Mouse (Mus musculus): Measurements from ENCODE around the gene Ttc41.

Gene Ttc41

GRCm38 (mm10) chr10:86783561-86783960 is 78.0 kb downstream of the Ttc41 start:
- no peak for DNase-seq (ENCODE audit: low read depth, low spot score)

- no peak for DNase-seq (ENCODE audit: low read depth, low spot score)
Measured at GRCm38 (mm10) chr10:86784126-86784675, 78.6 kb downstream of the Ttc41 start.

DNA sequence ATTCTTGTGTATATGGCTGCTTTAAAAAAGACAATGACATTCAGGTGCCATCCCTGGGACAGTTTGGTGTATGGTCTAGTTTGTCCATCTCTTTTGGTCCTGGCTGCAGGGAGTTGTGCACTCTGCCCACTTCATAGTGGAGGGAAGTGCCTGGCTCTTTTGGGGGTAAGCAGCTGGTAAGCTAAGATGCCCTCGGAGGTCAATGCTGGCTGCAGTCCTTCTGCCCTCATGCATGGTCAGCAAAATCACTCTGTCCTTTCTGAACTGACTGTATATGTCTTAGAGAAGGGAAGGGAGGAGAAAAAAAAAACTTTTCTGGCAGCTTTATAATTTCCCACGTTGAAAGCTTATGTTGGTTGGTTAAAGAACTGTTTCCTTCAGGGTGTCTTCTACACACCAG is 79.8 kb downstream of the Ttc41 start:
- DNase-seq (ENCODE audit: low read depth, low spot score): no peak

DNA sequence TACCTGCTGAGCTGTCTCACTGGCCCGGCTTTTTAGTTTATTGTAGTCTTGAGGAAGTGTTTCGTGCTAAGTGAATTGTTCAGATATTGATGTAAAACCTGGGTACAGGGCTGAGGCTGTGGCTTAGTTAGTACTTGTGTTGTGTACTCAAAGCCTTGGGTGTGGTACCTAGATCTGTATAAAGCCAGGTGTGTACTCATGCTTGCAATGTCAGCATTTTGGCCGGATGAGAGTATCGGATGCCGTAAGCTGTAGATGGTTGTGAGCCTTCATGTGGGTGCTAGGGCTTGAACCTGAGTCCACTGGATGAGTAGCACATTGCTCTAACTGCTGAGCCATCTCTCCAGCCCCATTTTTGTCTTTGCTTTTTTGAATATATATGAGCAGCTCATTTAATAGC is 80.5 kb downstream of the Ttc41 start:
- no peak for DNase-seq (ENCODE audit: low read depth, low spot score)

DNA sequence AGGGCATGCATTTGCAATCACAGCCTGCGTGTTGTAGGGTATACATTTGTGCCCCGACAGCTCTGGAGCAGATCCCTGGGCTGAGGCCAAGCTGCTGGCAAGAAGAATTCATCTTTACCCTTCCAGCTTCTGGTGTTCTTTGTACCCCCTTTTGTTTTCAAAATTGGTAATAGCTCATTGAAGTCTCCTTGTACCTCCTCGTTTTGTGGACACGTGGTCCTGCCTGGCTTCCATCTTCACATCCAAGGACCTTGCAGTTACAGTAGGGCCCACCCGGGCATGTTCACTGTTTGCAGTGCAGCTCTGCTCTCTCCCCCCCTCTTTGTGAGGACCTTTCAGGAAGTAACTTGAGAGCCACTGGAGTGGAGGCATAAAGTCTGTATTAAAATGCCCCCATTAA is 82.6 kb downstream of the Ttc41 start:
- DNase-seq (ENCODE audit: low read depth, low spot score): peak; percentile 39

- peak; percentile 60 for DNase-seq (ENCODE audit: low read depth, low spot score)
Measured at GRCm38 (mm10) chr10:86789146-86789672, 83.6 kb downstream of the Ttc41 start.

GRCm38 (mm10) chr10:86791507-86792184 is 86.0 kb downstream of the Ttc41 start:
- DNase-seq (ENCODE audit: low read depth, low spot score): no peak

- DNase-seq (ENCODE audit: low read depth, low spot score): no peak
Measured at GRCm38 (mm10) chr10:86793509-86793951, 87.9 kb downstream of the Ttc41 start.

DNA sequence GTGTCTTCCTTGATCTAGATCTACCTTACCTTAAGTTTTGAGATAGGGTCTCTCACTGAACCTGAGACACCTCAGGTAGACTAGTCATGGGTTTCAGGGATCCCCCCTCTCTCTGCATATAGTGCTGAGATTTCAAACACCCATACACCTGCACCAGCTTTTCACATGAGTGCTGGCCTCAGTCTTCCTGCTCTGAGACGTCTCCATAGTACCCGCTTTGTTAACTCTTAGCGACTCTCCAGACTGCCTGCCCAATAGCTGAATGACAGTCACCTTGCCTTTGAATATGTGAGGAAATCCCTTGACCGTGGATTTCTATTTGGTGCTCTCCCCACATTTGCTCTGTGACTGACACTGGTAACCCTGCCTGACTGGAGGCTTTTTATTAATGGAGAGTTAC is 88.6 kb downstream of the Ttc41 start:
- DNase-seq (ENCODE audit: low read depth, low spot score): no peak

- peak; percentile 72 for DNase-seq (ENCODE audit: low read depth, low spot score)
Measured at GRCm38 (mm10) chr10:86794794-86795535, 89.4 kb downstream of the Ttc41 start.

- no peak for DNase-seq (ENCODE audit: low read depth, low spot score)
Measured at GRCm38 (mm10) chr10:86796073-86796741, 90.6 kb downstream of the Ttc41 start.

GRCm38 (mm10) chr10:86807362-86807761 is 101.8 kb downstream of the Ttc41 start:
- DNase-seq (ENCODE audit: low read depth, low spot score): no peak

GRCm38 (mm10) chr10:86808013-86808758 is 102.6 kb downstream of the Ttc41 start:
- DNase-seq (ENCODE audit: low read depth, low spot score): peak; percentile 53

DNA sequence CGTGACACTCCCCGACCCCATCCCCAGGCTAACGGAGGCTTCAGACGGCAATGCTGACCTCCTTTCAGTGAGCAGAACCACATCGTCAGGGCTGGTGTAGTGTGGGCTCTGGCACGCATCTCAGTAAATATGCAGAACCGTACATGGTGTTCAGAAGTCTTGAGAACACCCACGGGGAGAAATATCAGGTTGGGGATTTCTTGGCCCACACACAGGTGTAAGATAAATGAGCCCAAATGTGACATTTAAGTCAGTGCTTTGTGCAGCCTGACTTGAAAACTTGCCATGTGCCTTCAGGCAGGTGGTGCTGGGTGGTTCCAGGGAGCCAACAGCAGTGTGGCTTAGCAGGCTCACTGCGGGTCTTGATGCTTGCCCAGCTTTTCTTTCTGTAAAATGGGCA is 104.4 kb downstream of the Ttc41 start:
- DNase-seq (ENCODE audit: low read depth, low spot score): peak; percentile 83

DNA sequence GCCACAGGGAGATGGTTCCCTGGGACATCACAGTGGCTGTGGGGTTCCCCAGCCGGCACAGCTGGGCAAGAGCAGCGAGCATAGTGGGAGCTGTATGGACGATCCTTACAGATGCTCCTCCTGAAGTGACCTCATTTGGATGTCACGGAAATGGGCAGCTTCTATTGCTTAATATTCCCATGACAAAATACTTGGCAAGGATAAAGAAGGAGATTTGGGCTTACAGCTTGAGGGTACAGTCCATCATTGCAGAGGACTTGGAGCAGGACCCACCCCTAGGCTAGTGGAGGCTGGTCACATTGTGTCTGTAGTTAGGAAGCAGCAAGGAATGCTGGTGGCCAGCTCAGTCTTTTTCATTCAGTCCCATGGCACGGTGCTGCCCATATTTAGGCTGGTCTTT is 105.0 kb downstream of the Ttc41 start:
- DNase-seq (ENCODE audit: low read depth, low spot score): no peak

GRCm38 (mm10) chr10:86814292-86815131 is 108.9 kb downstream of the Ttc41 start:
- no peak for DNase-seq (ENCODE audit: low read depth, low spot score)

GRCm38 (mm10) chr10:86815133-86815532 is 109.5 kb downstream of the Ttc41 start:
- DNase-seq (ENCODE audit: low read depth, low spot score): no peak

DNA sequence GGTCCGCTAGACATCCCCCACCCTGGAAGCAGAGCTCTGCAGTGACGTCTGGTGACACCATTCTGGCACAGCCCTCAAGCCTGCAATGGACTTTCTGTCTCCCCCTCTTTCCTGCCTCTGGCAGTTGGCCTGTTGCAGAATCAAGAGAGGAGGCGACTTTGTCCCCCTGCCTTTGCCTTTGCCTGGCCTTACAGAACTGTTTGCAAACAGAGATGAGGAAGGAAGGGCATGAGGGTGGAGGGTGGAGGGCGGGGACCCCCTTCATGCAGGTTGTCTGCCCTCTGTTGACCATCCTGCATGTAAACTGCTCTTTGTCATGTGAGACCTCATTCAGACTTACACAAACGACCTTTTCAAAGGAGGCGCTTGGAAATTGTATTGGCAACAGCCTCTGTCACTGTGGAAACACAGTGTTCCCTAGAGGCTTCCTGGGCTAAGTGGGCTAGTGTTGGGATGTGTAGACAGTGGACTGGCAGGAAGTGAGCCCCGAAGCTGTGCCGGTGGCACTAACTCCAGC is 114.1 kb downstream of the Ttc41 start:
- peak; percentile 75 for DNase-seq (ENCODE audit: low read depth, low spot score)

GRCm38 (mm10) chr10:86821014-86821413 is 115.4 kb downstream of the Ttc41 start:
- DNase-seq (ENCODE audit: low read depth, low spot score): peak; percentile 58

- DNase-seq (ENCODE audit: low read depth, low spot score): no peak
Measured at GRCm38 (mm10) chr10:86824093-86824492, 118.5 kb downstream of the Ttc41 start.
